Mouse (Mus musculus) hindbrain, embryonic 12.5 days (tissue): ENCODE data around the gene Rab3gap1. TPM values are rescaled to one million over a fixed set of nuclear protein-coding genes. Genes with fewer than 3 reads are reported as not detected.

Source experiments
- ATAC-seq: fragments of 200-750 bp; cut with Nextera tagmentation; 2 replicates; pipeline ENCODE4 v1.8.0; 2017; ENCODE audit warnings: moderate TSS enrichment; ENCODE audit not compliant: low FRiP score
- H3K27ac ChIP-seq: fragments of 300-500 bp; sonication (generic); 2 replicates; pipeline ENCODE4 v1.5.1; 2016; ENCODE audit warnings: mild to moderate bottlenecking
- H3K27me3 ChIP-seq: fragments of 300-500 bp; sonication (generic); 2 replicates; pipeline ENCODE4 v1.6.1; 2016; ENCODE audit warnings: mild to moderate bottlenecking
- H3K36me3 ChIP-seq: fragments of 300-500 bp; sonication (generic); 2 replicates; pipeline ENCODE4 v1.6.1; 2016; ENCODE audit warnings: mild to moderate bottlenecking
- H3K4me1 ChIP-seq: fragments of 300-500 bp; sonication (generic); 2 replicates; pipeline ENCODE4 v1.6.1; 2016
- H3K4me2 ChIP-seq: fragments of 300-500 bp; sonication (generic); replicated peaks from 2 replicates; pipeline ENCODE4 v1.6.1; 2016; ENCODE audit warnings: mild to moderate bottlenecking
- H3K4me3 ChIP-seq: fragments of 300-500 bp; sonication (generic); 2 replicates; pipeline ENCODE4 v1.5.1; 2016; ENCODE audit warnings: mild to moderate bottlenecking
- H3K9ac ChIP-seq: fragments of 300-500 bp; sonication (generic); 2 replicates; pipeline ENCODE4 v1.6.1; 2016; ENCODE audit warnings: mild to moderate bottlenecking, moderate library complexity
- H3K9me3 ChIP-seq: fragments of 300-500 bp; sonication (generic); replicated peaks from 2 replicates; pipeline ENCODE4 v1.6.1; 2016; ENCODE audit warnings: mild to moderate bottlenecking
- WGBS: fragments of 180-500 bp; shearing (Covaris S2); methylation state at CpG from one replicate; pipeline ENCODE4 v1.1.7; 2016; 5-methylcytosine and 5-hydroxymethylcytosine counted together
- polyA plus RNA-seq: library from polyadenylated mRNA; unstranded; fragments of >200 nt; fragmentation: Nextera tagmentation; extraction: Ambion mirVana; gene quantifications from 2 replicates; pipeline ENCODE4 v1.2.1, GENCODE M21; 2016

The Rab3gap1 gene
- 21.2 and 21.8 TPM in 2 replicates for polyA plus RNA-seq

DNA sequence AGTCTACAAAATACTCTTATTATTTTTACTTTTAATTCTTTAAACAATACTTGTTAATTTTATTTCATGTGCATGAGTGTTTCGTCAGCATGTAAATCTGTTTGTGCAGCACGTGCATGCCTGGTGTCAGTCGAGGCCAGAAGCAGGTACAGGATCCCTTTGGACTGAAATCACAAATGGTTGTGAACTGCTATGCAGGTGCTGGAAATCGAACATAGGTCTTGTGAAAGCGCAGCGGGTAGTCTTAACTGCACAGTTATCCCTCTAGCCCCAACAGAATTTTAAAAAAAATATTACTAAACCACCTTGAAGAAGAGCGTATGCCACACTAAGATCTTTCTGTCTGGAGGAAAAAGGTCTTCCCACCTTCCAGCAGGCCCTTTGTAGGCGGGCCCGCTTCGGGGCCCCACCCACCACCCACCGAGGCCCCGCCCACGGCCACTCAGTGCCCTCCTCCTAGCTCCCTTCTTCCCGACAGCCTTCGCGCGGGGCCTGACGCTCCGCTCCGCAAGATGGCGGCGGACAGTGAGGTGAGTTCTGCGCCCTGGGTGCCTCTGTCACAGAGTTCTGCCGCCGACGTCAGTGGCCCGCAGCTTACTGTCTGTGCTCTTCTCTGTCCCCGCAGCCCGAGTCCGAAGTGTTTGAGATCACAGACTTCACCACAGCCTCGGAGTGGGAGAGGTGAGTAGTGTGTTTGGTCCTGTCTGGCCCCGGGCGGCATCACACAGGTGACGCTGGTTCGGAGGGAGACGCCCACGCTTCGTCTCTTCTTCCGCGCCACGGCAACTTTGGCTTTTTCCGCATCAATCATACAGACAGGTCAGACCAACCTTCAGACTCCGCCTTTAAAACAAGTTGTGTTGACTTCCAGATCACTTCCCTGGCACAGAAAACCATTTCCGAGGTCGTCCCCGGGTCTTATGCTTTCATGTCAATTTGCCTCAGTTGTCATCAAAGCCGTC, at the start of gene Rab3gap1:
Rab3gap1 (plus strand) TSS at position 474 of the 962 bp plus-strand sequence.
- 12% methylated on average over 47 of the region's 47 CpGs for WGBS
- Histone ChIP-seq H3K4me1 (peaks cover 7% of the 10 kb centered on the region), H3K4me2 (peak within 1 kb of the TSS; percentile 67), H3K27ac (peak within 1 kb of the TSS; percentile 78), H3K27me3 (no peaks in the 10 kb centered on the region), H3K4me3 (peak within 1 kb of the TSS; percentile 78), H3K36me3 (no peaks in the 10 kb centered on the region), H3K9ac (peak within 1 kb of the TSS; percentile 73), H3K9me3 (no peaks in the 10 kb centered on the region)
- peak; percentile 97 for ATAC-seq

DNA sequence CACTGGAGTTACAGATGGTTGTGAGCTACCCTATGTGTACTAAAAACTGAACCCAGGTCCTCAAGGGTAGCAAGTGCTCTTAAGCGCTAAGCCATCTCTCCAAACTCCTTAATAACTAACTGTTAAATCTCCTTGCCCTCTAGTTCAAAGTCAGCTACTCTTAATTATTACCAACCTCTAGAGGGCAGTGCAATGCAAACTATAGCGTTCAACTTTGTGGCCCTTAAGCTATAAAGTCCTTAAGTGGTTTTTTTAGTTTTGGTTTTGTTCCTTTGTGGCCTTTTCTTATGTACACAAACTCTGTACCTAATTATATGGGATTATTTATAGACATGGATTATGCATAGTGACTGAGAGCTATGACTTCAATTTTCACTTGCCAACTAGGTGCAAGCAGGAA, 41.2 kb upstream of the Rab3gap1 start:
- no peaks in the 10 kb centered on the region for H3K4me1 ChIP-seq
- H3K4me2 ChIP-seq = no peak overlapping the region
- H3K27ac ChIP-seq = no peak overlapping the region
- no peaks in the 10 kb centered on the region for H3K9me3 ChIP-seq
- WGBS = 26% methylated on average over 2 of the region's 2 CpGs
- H3K9ac ChIP-seq = no peak overlapping the region
- no peak for ATAC-seq
- H3K27me3 ChIP-seq = no peaks in the 10 kb centered on the region
- no peak overlapping the region for H3K4me3 ChIP-seq
- H3K36me3 ChIP-seq = no peaks in the 10 kb centered on the region

DNA sequence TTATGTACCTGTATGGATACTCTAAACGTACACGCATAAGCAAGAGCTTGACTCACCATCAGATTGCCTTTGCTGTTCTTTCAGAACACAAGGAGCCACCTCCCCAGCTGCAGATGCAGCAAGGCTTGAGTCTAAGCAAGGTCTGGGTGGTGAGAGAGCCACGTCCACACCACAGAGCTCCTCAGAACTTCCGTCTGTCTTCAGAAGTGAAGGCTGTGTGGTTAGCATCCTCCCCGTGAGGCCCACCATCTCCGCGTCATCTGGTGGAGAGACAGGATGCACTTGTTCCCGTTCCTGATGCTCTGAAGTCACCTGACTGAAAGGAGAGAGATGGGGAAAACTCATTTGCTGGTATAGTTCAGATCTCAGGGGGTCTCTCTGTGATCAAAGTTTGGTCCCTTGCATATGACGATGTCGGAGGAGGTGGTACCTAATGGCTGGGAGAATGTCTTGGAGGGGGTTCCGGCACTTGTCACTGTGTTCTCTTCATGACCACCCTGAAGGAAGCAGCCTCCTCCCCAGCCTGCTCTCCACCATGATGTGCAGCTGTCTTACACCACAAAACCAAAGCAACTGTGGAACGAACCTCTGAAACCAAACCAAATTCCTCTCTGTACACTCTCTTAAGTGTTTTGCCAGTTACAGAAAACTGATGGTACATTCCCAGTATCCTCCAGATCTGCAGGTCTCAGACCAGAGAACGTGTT, 38.2 kb upstream of the Rab3gap1 start:
- no peak overlapping the region for H3K9ac ChIP-seq
- H3K4me1 ChIP-seq = no peaks in the 10 kb centered on the region
- no peak overlapping the region for H3K4me3 ChIP-seq
- H3K4me2 ChIP-seq = no peak overlapping the region
- WGBS = 89% methylated on average over 13 of the region's 13 CpGs
- no peak overlapping the region for H3K27ac ChIP-seq
- H3K36me3 ChIP-seq = no peaks in the 10 kb centered on the region
- ATAC-seq = no peak
- no peaks in the 10 kb centered on the region for H3K27me3 ChIP-seq
- H3K9me3 ChIP-seq = no peaks in the 10 kb centered on the region

- no peak for ATAC-seq
- Histone ChIP-seq H3K9me3 (no peaks in the 10 kb centered on the region), H3K4me3 (no peak overlapping the region), H3K36me3 (no peaks in the 10 kb centered on the region), H3K4me2 (no peak overlapping the region), H3K9ac (no peak overlapping the region), H3K27me3 (no peaks in the 10 kb centered on the region), H3K4me1 (no peaks in the 10 kb centered on the region), H3K27ac (no peak overlapping the region)
- WGBS = 69% methylated on average over 2 of the region's 2 CpGs
Observed at GRCm38 (mm10) chr1:127833714-127834113, 34.9 kb upstream of the Rab3gap1 start.

GRCm38 (mm10) chr1:127834202-127834601, 34.4 kb upstream of the Rab3gap1 start:
- Histone ChIP-seq H3K4me3 (no peak overlapping the region), H3K4me1 (no peaks in the 10 kb centered on the region), H3K4me2 (no peak overlapping the region), H3K9me3 (no peaks in the 10 kb centered on the region), H3K36me3 (no peaks in the 10 kb centered on the region), H3K27me3 (no peaks in the 10 kb centered on the region), H3K9ac (no peak overlapping the region), H3K27ac (no peak overlapping the region)
- no peak for ATAC-seq
- WGBS = 69% methylated on average over 4 of the region's 4 CpGs

DNA sequence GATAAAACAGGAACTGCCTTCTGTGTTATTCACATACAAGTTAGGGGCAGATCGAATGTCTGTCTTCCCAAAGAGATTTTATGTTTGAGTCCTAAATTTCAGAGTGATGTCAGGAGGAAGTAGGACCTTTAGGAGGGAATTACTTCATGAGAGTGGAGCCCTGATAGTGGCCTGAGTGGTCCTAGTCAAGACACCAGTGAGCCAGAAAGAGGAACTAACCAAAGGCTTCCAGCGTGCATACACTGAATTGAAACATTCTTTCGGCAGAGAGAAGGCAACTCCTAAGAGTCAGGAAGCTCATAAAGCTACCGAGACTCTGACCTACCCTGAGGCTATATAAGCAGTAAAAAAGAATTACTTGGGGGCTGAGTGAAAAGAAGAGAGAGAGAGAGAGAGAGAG, 32.0 kb upstream of the Rab3gap1 start:
- WGBS = 78% methylated on average over 4 of the region's 4 CpGs
- H3K36me3 ChIP-seq = no peaks in the 10 kb centered on the region
- H3K9me3 ChIP-seq = no peaks in the 10 kb centered on the region
- H3K4me1 ChIP-seq = no peaks in the 10 kb centered on the region
- H3K27me3 ChIP-seq = no peaks in the 10 kb centered on the region
- H3K27ac ChIP-seq = no peak overlapping the region
- no peak for ATAC-seq
- no peak overlapping the region for H3K9ac ChIP-seq
- no peak overlapping the region for H3K4me3 ChIP-seq
- H3K4me2 ChIP-seq = no peak overlapping the region

DNA sequence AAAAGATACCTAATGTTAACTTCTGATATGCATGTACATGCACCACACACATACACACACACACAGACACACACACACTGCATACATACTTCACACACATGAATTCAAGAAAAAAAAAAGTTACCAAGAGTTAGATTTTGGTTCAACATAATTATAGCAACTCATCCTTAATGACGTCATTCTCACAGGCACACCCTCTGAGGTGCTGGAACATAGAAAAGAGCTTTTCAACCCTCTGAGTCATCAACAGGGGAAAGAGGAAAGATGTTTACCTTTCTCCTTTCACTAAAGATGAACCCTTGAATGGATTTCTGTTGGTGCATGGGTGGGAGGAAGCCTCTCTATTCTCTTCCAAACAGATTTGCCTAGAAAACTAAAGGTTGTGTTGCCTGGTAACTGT, 30.0 kb upstream of the Rab3gap1 start:
- no peak overlapping the region for H3K27ac ChIP-seq
- H3K4me2 ChIP-seq = no peak overlapping the region
- no peaks in the 10 kb centered on the region for H3K27me3 ChIP-seq
- H3K36me3 ChIP-seq = no peaks in the 10 kb centered on the region
- 58% methylated on average over 1 of the region's 1 CpGs for WGBS
- H3K9me3 ChIP-seq = no peaks in the 10 kb centered on the region
- no peak overlapping the region for H3K4me3 ChIP-seq
- no peak for ATAC-seq
- no peak overlapping the region for H3K9ac ChIP-seq
- no peaks in the 10 kb centered on the region for H3K4me1 ChIP-seq

DNA sequence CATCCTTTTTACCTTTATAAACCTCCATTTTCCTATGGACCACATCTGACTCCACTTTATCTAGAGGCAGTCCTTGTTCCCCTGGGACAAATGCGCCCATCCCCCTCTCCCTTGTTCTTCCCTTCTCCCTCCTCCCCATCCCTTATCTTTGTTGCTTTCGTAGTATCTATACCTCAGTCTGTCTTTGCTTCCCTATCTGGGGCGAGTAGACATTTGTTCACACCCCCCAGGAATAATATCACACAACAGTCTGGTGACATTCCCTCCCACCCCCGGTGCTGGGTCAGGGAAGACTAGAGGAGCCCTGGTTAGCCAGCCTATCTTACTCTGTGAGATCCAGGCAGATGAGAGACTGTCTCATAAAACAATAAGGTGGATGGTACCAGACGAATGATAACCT, 23.1 kb upstream of the Rab3gap1 start:
- Histone ChIP-seq H3K4me3 (no peak overlapping the region), H3K36me3 (no peaks in the 10 kb centered on the region), H3K9me3 (no peaks in the 10 kb centered on the region), H3K4me1 (no peaks in the 10 kb centered on the region), H3K27ac (no peak overlapping the region), H3K9ac (no peak overlapping the region), H3K27me3 (no peaks in the 10 kb centered on the region), H3K4me2 (no peak overlapping the region)
- ATAC-seq = no peak
- WGBS = 80% methylated on average over 5 of the region's 5 CpGs

DNA sequence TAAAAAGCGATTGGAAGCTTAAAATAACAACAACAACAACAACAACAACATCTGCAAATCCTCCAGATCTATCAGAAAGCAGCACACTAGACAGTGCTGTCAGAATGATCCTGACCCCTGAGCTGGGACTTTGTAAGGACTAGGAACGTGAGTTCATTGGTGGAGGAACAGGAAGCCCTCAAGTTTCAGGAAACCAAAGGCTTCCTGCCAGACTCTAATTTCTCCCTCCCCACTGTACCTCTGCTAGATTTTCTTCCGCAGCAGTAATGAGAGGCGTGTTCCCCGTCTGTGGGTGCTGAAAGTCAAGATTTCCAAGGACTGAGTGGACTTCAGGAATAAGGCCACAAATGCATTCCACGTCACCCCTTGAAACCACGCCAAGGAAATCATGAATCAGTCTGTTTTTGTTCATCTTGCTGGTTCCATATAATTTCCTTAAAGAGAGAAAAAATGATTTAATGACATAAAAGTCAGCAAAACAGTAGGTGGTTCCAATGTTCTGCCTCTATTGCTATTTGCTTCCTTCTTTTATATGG, 18.4 kb upstream of the Rab3gap1 start:
- no peaks in the 10 kb centered on the region; the same call in 1 of the 2 replicates for H3K9me3 ChIP-seq
- no peak for ATAC-seq
- H3K36me3 ChIP-seq = no peaks in the 10 kb centered on the region

GRCm38 (mm10) chr1:127854486-127855222, 13.9 kb upstream of the Rab3gap1 start, which contains the start of gene Map3k19:
Gene Map3k19, minus strand, starts transcription at chr1:127855031.
- WGBS = 72% methylated on average over 14 of the region's 14 CpGs
- Histone ChIP-seq H3K4me2 (no peak within 1 kb of the TSS), H3K27ac (no peak within 1 kb of the TSS), H3K9me3 (no peaks in the 10 kb centered on the region; the same call in 1 of the 2 replicates), H3K4me1 (no peaks in the 10 kb centered on the region), H3K36me3 (no peaks in the 10 kb centered on the region), H3K4me3 (no peak within 1 kb of the TSS), H3K9ac (no peak within 1 kb of the TSS), H3K27me3 (no peaks in the 10 kb centered on the region)
- no peak for ATAC-seq

More for the DNA sequence above, 18.4 kb upstream of the Rab3gap1 start:
- Histone ChIP-seq H3K27ac (no peak overlapping the region), H3K4me1 (no peaks in the 10 kb centered on the region), H3K4me2 (no peak overlapping the region), H3K27me3 (no peaks in the 10 kb centered on the region), H3K4me3 (no peak overlapping the region), H3K9ac (no peak overlapping the region)
- WGBS = 83% methylated on average over 7 of the region's 7 CpGs

GRCm38 (mm10) chr1:127858945-127859648, 9.5 kb upstream of the Rab3gap1 start:
- Histone ChIP-seq H3K4me1 (no peaks in the 10 kb centered on the region), H3K9me3 (no peaks in the 10 kb centered on the region), H3K4me2 (no peak overlapping the region), H3K27me3 (no peaks in the 10 kb centered on the region), H3K36me3 (no peaks in the 10 kb centered on the region), H3K4me3 (no peak overlapping the region), H3K9ac (no peak overlapping the region), H3K27ac (no peak overlapping the region)
- 82% methylated on average over 9 of the region's 9 CpGs for WGBS
- ATAC-seq = no peak
